Mouse (Mus musculus): ENCODE measurements around the gene Olfr402.
"Not testable (repeated sequence)": the region's sequence is repeated elsewhere in the genome, so short reads cannot be mapped to it uniquely, and the experiment has no call there.

The Olfr402 gene

GRCm38 (mm10) chr11:74153229-74153628 lies at the start of gene Olfr402:
Gene Olfr402 (plus strand): TSS chr11:74153529.
- CTCF ChIA-PET: interaction anchor here (0.6 kb wide), 1 partner anchor 1512 kb away, joined by 3 read pairs; no protein-coding TSS in a partner anchor

- CTCF ChIA-PET: no interaction called here
Measured at GRCm38 (mm10) chr11:74105066-74105465, 48.3 kb upstream of the Olfr402 start.

- CTCF ChIA-PET: no interaction called here
Measured at GRCm38 (mm10) chr11:74113412-74113811, 39.9 kb upstream of the Olfr402 start, which contains the start of gene Olfr401. Gene Olfr401 (plus strand): TSS chr11:74113712.

GRCm38 (mm10) chr11:74140001-74140400 lies 13.3 kb upstream of the Olfr402 start:
- CTCF ChIA-PET: not testable (repeated sequence)

GRCm38 (mm10) chr11:74145866-74146265 lies 7.5 kb upstream of the Olfr402 start:
- CTCF ChIA-PET: no interaction called here

GRCm38 (mm10) chr11:74168771-74169170 lies 15.4 kb downstream of the Olfr402 start:
- CTCF ChIA-PET: no interaction called here

GRCm38 (mm10) chr11:74183168-74183567 lies 29.8 kb downstream of the Olfr402 start:
- CTCF ChIA-PET: no interaction called here

- CTCF ChIA-PET: no interaction called here
Measured at GRCm38 (mm10) chr11:74183745-74184144, 30.4 kb downstream of the Olfr402 start.

GRCm38 (mm10) chr11:74185949-74186348 lies 32.6 kb downstream of the Olfr402 start, which contains the start of gene Olfr403:
Gene Olfr403 (plus strand): TSS chr11:74186249.
- CTCF ChIA-PET: no interaction called here

Measured in spleen, embryonic (tissue).